8 mouse cellular contexts compared by ENCODE assay signal in genomic region chr1:161976255-161977182, GRCm38 (mm10). TPM values are rescaled to one million over a fixed set of nuclear protein-coding genes. Genes with fewer than 3 reads are reported as not detected.
DNase-seq lines count a peak whose midpoint lies in the region; ATAC-seq lines count a peak whose summit lies in the region.

No protein-coding gene starts in this region.

- no peak overlapping the region for H3K9ac ChIP-seq in forebrain, embryonic 12.5 days

- no peak overlapping the region for H3K4me3 ChIP-seq in forebrain, embryonic 12.5 days (replicated peaks)

- H3K4me2 ChIP-seq in forebrain, embryonic 12.5 days = no peak overlapping the region

- H3K36me3 ChIP-seq in forebrain, embryonic 12.5 days (replicated peaks) = no peaks in the 10 kb centered on the region

- H3K27me3 ChIP-seq in forebrain, embryonic 12.5 days = no peaks in the 10 kb centered on the region

- DNase-seq in ES-CJ7 (ENCODE audit: low read depth, low spot score) = peak; percentile 93
- peak; percentile 80 for DNase-seq in c-Kit-positive CD71-positive TER-119-positive erythroid progenitor cells, embryonic 14.5 days (ENCODE audit: low spot score)
- DNase-seq in heart, postnatal 14 days = peak; percentile 75 to 83
- peak; percentile 50 for DNase-seq in large intestine, adult 2 months (ENCODE audit: low read depth, low spot score)
- DNase-seq in lung, adult 18-20 months = peak; percentile 69 to 82
- DNase-seq in testis, postnatal 14 days (ENCODE audit: low spot score) = peak; percentile 58

- ATAC-seq in forebrain, embryonic 12.5 days (ENCODE audit: low FRiP score) = peak; percentile 51; the same call in 1 of the 2 replicates
- peak; percentile 88 for ATAC-seq in neutrophil, adult 5-6 weeks (ENCODE audit: extremely low read depth, insufficient number of reproducible peaks, low FRiP score, poor library complexity, severe bottlenecking)

- intact Hi-C loops in heart, postnatal 14 days (cut with DNase I) = loop anchor here (5.0 kb wide), 1 partner anchor 229 kb away; no protein-coding TSS in a partner anchor

- H3K9me3 ChIP-seq in forebrain, embryonic 12.5 days = no peaks in the 10 kb centered on the region

- H3K27ac ChIP-seq in forebrain, embryonic 12.5 days = no peak overlapping the region

- 0 out of 2 replicates have a peak, but pooled peaks cover 3% of the 10 kb centered on the region for H3K4me1 ChIP-seq in forebrain, embryonic 12.5 days

- 51% methylated on average over 16 of the region's 16 CpGs for WGBS in forebrain, embryonic 12.5 days
- 40% methylated on average over 16 of the region's 16 CpGs for WGBS in large intestine, adult 2 months

RNA-seq across cellular contexts. Expression of gene 4930558K02Rik, which starts 2.9 kb away (rescaled TPM):
- not detected in 2 replicates for polyA plus RNA-seq in forebrain, embryonic 12.5 days (2016; fragmentation: Nextera tagmentation; extraction: Ambion mirVana)
- not detected for total RNA-seq in heart, postnatal 14 days (2021)
- polyA plus RNA-seq in large intestine, adult 2 months (2012; rRNA removed) = not detected in 2 replicates
- not detected in 2 replicates for total RNA-seq in neutrophil, adult 5-6 weeks (2017)

RNA-seq across cellular contexts. Expression of gene Pigc, which starts 7.5 kb away (rescaled TPM):
- polyA plus RNA-seq in forebrain, embryonic 12.5 days (2016; fragmentation: Nextera tagmentation; extraction: Ambion mirVana) = 29.1 and 29.4 TPM in 2 replicates
- total RNA-seq in heart, postnatal 14 days (2021) = 10 to 100 TPM; 17.6 to 21.6 TPM
- polyA plus RNA-seq in large intestine, adult 2 months (2012; rRNA removed) = 15.9 and 20.8 TPM in 2 replicates
- total RNA-seq in neutrophil, adult 5-6 weeks (2017) = 18.3 and 19.2 TPM in 2 replicates
